Mouse (Mus musculus) heart, embryonic 12.5 days (tissue): ENCODE results near the gene Mylk. TPM values are rescaled to one million over a fixed set of nuclear protein-coding genes. Genes with fewer than 3 reads are reported as not detected.

Experiments used
- ATAC-seq: fragments of 200-750 bp; cut with Nextera tagmentation; 2 replicates; pipeline ENCODE4 v1.8.0; 2017; ENCODE audit warnings: moderate TSS enrichment, moderate library complexity; ENCODE audit not compliant: insufficient number of reproducible peaks, low FRiP score
- H3K27ac ChIP-seq: fragments of 300-500 bp; sonication (generic); 2 replicates; pipeline ENCODE4 v1.5.1; 2016; ENCODE audit warnings: mild to moderate bottlenecking, moderate library complexity; ENCODE audit not compliant: poor library complexity, severe bottlenecking
- H3K27me3 ChIP-seq: fragments of 300-500 bp; sonication (generic); replicated peaks from 2 replicates; pipeline ENCODE4 v1.6.1; 2016; ENCODE audit warnings: mild to moderate bottlenecking, moderate library complexity
- H3K36me3 ChIP-seq: fragments of 300-500 bp; sonication (generic); 2 replicates; pipeline ENCODE4 v1.6.1; 2016; ENCODE audit warnings: mild to moderate bottlenecking, moderate library complexity
- H3K4me1 ChIP-seq: fragments of 300-500 bp; sonication (generic); replicated peaks from 2 replicates; pipeline ENCODE4 v1.6.1; 2016; ENCODE audit warnings: mild to moderate bottlenecking
- H3K4me2 ChIP-seq: fragments of 300-500 bp; sonication (generic); 2 replicates; pipeline ENCODE4 v1.6.1; 2016; ENCODE audit warnings: mild to moderate bottlenecking, moderate library complexity
- H3K4me3 ChIP-seq: fragments of 300-500 bp; sonication (generic); 2 replicates; pipeline ENCODE4 v1.5.1; 2016; ENCODE audit warnings: mild to moderate bottlenecking
- H3K9ac ChIP-seq: fragments of 300-500 bp; sonication (generic); 2 replicates; pipeline ENCODE4 v1.6.1; 2016; ENCODE audit warnings: mild to moderate bottlenecking, moderate library complexity
- H3K9me3 ChIP-seq: fragments of 300-500 bp; sonication (generic); replicated peaks from 2 replicates; pipeline ENCODE4 v1.6.1; 2016; ENCODE audit warnings: mild to moderate bottlenecking, moderate library complexity
- WGBS: fragments of 180-500 bp; shearing (Covaris S2); methylation state at CpG from one replicate; pipeline ENCODE4 v1.1.7; 2016; 5-methylcytosine and 5-hydroxymethylcytosine counted together
- polyA plus RNA-seq: library from polyadenylated mRNA; unstranded; fragments of >200 nt; fragmentation: Nextera tagmentation; extraction: Ambion mirVana; gene quantifications from 2 replicates; pipeline ENCODE4 v1.2.1, GENCODE M21; 2016

The Mylk gene
- polyA plus RNA-seq, 1 experiment from 2014 or later, result 5.2 TPM

- Histone ChIP-seq H3K4me2 (no peak overlapping the region), H3K36me3 (no peaks in the 10 kb centered on the region), H3K9ac (no peak overlapping the region), H3K27me3 (no peaks in the 10 kb centered on the region), H3K4me1 (peaks cover 7% of the 10 kb centered on the region; the same call in 1 of the 2 replicates), H3K9me3 (no peaks in the 10 kb centered on the region; the same call in 1 of the 2 replicates), H3K4me3 (no peak overlapping the region), H3K27ac (0 out of 2 replicates have a peak overlapping the region, but pooled peaks have one; percentile 35)
- WGBS, result 35% methylated on average over 3 of the region's 3 CpGs
- ATAC-seq, result peak; percentile 39; the same call in 1 of the 2 replicates
Observed at GRCm38 (mm10) chr16:34847638-34848037, 102.6 kb downstream of the Mylk start.

- no peaks in the 10 kb centered on the region for H3K27me3 ChIP-seq
- no peaks in the 10 kb centered on the region for H3K4me1 ChIP-seq
- H3K36me3 ChIP-seq, result no peaks in the 10 kb centered on the region
- H3K27ac ChIP-seq, result no peak overlapping the region
- H3K9ac ChIP-seq, result no peak overlapping the region
- H3K4me3 ChIP-seq, result no peak overlapping the region
- WGBS, result 62% methylated on average over 7 of the region's 7 CpGs
- H3K4me2 ChIP-seq, result no peak overlapping the region
- ATAC-seq, result no peak
- no peaks in the 10 kb centered on the region for H3K9me3 ChIP-seq
Observed at GRCm38 (mm10) chr16:34854066-34854465, 109.1 kb downstream of the Mylk start.

- H3K9me3 ChIP-seq, result no peaks in the 10 kb centered on the region
- H3K36me3 ChIP-seq, result no peaks in the 10 kb centered on the region
- no peaks in the 10 kb centered on the region for H3K27me3 ChIP-seq
- no peak overlapping the region for H3K4me2 ChIP-seq
- 75% methylated on average over 6 of the region's 6 CpGs for WGBS
- no peak overlapping the region for H3K4me3 ChIP-seq
- no peak for ATAC-seq
- H3K27ac ChIP-seq, result no peak overlapping the region
- no peaks in the 10 kb centered on the region for H3K4me1 ChIP-seq
- no peak overlapping the region for H3K9ac ChIP-seq
Observed at GRCm38 (mm10) chr16:34855136-34855535, 110.1 kb downstream of the Mylk start.

- H3K27ac ChIP-seq, result no peak overlapping the region
- H3K27me3 ChIP-seq, result no peaks in the 10 kb centered on the region
Observed at GRCm38 (mm10) chr16:34855751-34856150, 110.7 kb downstream of the Mylk start.

GRCm38 (mm10) chr16:34857631-34858030 lies 112.6 kb downstream of the Mylk start:
- H3K27ac ChIP-seq, result no peak overlapping the region
- H3K36me3 ChIP-seq, result no peaks in the 10 kb centered on the region
- 67% methylated on average over 5 of the region's 5 CpGs for WGBS
- H3K27me3 ChIP-seq, result no peaks in the 10 kb centered on the region
- H3K9ac ChIP-seq, result no peak overlapping the region
- H3K4me1 ChIP-seq, result peaks cover 13% of the 10 kb centered on the region
- H3K4me2 ChIP-seq, result no peak overlapping the region
- no peak for ATAC-seq
- H3K9me3 ChIP-seq, result no peaks in the 10 kb centered on the region
- H3K4me3 ChIP-seq, result no peak overlapping the region

More at GRCm38 (mm10) chr16:34855751-34856150, 110.7 kb downstream of the Mylk start:
- no peak for ATAC-seq
- Histone ChIP-seq H3K9ac (no peak overlapping the region), H3K4me1 (no peaks in the 10 kb centered on the region), H3K36me3 (no peaks in the 10 kb centered on the region), H3K4me2 (no peak overlapping the region), H3K4me3 (no peak overlapping the region), H3K9me3 (no peaks in the 10 kb centered on the region)
- WGBS, result 72% methylated on average over 2 of the region's 2 CpGs

GRCm38 (mm10) chr16:34860761-34861160 lies 115.8 kb downstream of the Mylk start:
- 74% methylated on average over 3 of the region's 3 CpGs for WGBS
- no peaks in the 10 kb centered on the region for H3K9me3 ChIP-seq
- H3K4me1 ChIP-seq, result peaks cover 15% of the 10 kb centered on the region
- no peaks in the 10 kb centered on the region for H3K36me3 ChIP-seq
- H3K4me3 ChIP-seq, result no peak overlapping the region
- no peak overlapping the region for H3K27ac ChIP-seq
- no peak overlapping the region for H3K9ac ChIP-seq
- no peaks in the 10 kb centered on the region for H3K27me3 ChIP-seq
- no peak overlapping the region for H3K4me2 ChIP-seq
- ATAC-seq, result no peak

GRCm38 (mm10) chr16:34861744-34862365 lies 116.8 kb downstream of the Mylk start:
- Histone ChIP-seq H3K36me3 (no peaks in the 10 kb centered on the region), H3K27ac (no peak overlapping the region)
- ATAC-seq, result no peak

GRCm38 (mm10) chr16:34865373-34865772 lies 120.4 kb downstream of the Mylk start:
- 60% methylated on average over 4 of the region's 4 CpGs for WGBS

More at GRCm38 (mm10) chr16:34861744-34862365, 116.8 kb downstream of the Mylk start:
- Histone ChIP-seq H3K4me1 (peaks cover 15% of the 10 kb centered on the region), H3K9me3 (no peaks in the 10 kb centered on the region), H3K4me3 (no peak overlapping the region), H3K27me3 (no peaks in the 10 kb centered on the region), H3K9ac (no peak overlapping the region), H3K4me2 (no peak overlapping the region)
- WGBS, result 47% methylated on average over 10 of the region's 10 CpGs

GRCm38 (mm10) chr16:34867217-34867616 lies 122.2 kb downstream of the Mylk start:
- no peak overlapping the region for H3K27ac ChIP-seq
- peaks cover 6% of the 10 kb centered on the region for H3K4me1 ChIP-seq
- H3K27me3 ChIP-seq, result no peaks in the 10 kb centered on the region
- H3K9ac ChIP-seq, result no peak overlapping the region
- ATAC-seq, result no peak
- no peak overlapping the region for H3K4me3 ChIP-seq
- no peaks in the 10 kb centered on the region for H3K9me3 ChIP-seq
- WGBS, result 91% methylated on average over 2 of the region's 2 CpGs
- no peak overlapping the region for H3K4me2 ChIP-seq
- no peaks in the 10 kb centered on the region for H3K36me3 ChIP-seq

More at GRCm38 (mm10) chr16:34865373-34865772, 120.4 kb downstream of the Mylk start:
- Histone ChIP-seq H3K27me3 (no peaks in the 10 kb centered on the region), H3K4me2 (no peak overlapping the region), H3K9me3 (no peaks in the 10 kb centered on the region), H3K9ac (no peak overlapping the region), H3K4me3 (no peak overlapping the region), H3K4me1 (peaks cover 15% of the 10 kb centered on the region), H3K36me3 (no peaks in the 10 kb centered on the region), H3K27ac (no peak overlapping the region)
- ATAC-seq, result no peak

GRCm38 (mm10) chr16:34880031-34880778 lies 135.2 kb downstream of the Mylk start:
- Histone ChIP-seq H3K27ac (no peak overlapping the region), H3K27me3 (peaks cover 5% of the 10 kb centered on the region; the same call in 1 of the 2 replicates), H3K9ac (no peak overlapping the region), H3K4me3 (no peak overlapping the region), H3K36me3 (no peaks in the 10 kb centered on the region), H3K9me3 (no peaks in the 10 kb centered on the region), H3K4me1 (no peaks in the 10 kb centered on the region), H3K4me2 (no peak overlapping the region)
- 83% methylated on average over 18 of the region's 18 CpGs for WGBS
- ATAC-seq, result no peak

- H3K27me3 ChIP-seq, result peaks cover under 1% of the 10 kb centered on the region; the same call in 1 of the 2 replicates
- H3K36me3 ChIP-seq, result no peaks in the 10 kb centered on the region
- H3K9ac ChIP-seq, result no peak overlapping the region
- H3K4me1 ChIP-seq, result no peaks in the 10 kb centered on the region
- H3K4me2 ChIP-seq, result no peak overlapping the region
- H3K4me3 ChIP-seq, result no peak overlapping the region
- 55% methylated on average over 4 of the region's 4 CpGs for WGBS
- no peaks in the 10 kb centered on the region for H3K9me3 ChIP-seq
- no peak overlapping the region for H3K27ac ChIP-seq
- ATAC-seq, result no peak
Observed at GRCm38 (mm10) chr16:34880815-34881214, 135.8 kb downstream of the Mylk start.
